Mouse (Mus musculus): ENCODE measurements around the gene Runx1. TPM values are rescaled to one million over a fixed set of nuclear protein-coding genes. Genes with fewer than 3 reads are reported as not detected.

Runx1 gene
- 63.7 and 69.4 TPM in 2 replicates for total RNA-seq (2017)

GRCm38 (mm10) chr16:92825908-92826650 lies at the start of gene Runx1:
Gene Runx1, minus strand, starts transcription at chr16:92826149.
- ATAC-seq (ENCODE audit: extremely low read depth, insufficient number of reproducible peaks, low FRiP score, poor library complexity, severe bottlenecking): peak; percentile 81

GRCm38 (mm10) chr16:92874015-92874414 lies 48.1 kb upstream of the Runx1 start:
- peak; percentile 92 for ATAC-seq (ENCODE audit: extremely low read depth, insufficient number of reproducible peaks, low FRiP score, poor library complexity, severe bottlenecking)

GRCm38 (mm10) chr16:92871728-92872127 lies 45.8 kb upstream of the Runx1 start:
- no peak for ATAC-seq (ENCODE audit: extremely low read depth, insufficient number of reproducible peaks, low FRiP score, poor library complexity, severe bottlenecking)

GRCm38 (mm10) chr16:92868550-92868949 lies 42.6 kb upstream of the Runx1 start:
- no peak for ATAC-seq (ENCODE audit: extremely low read depth, insufficient number of reproducible peaks, low FRiP score, poor library complexity, severe bottlenecking)

- peak; percentile 62 for ATAC-seq (ENCODE audit: extremely low read depth, insufficient number of reproducible peaks, low FRiP score, poor library complexity, severe bottlenecking)
Observed at GRCm38 (mm10) chr16:92867261-92867935, 41.4 kb upstream of the Runx1 start.

- no peak for ATAC-seq (ENCODE audit: extremely low read depth, insufficient number of reproducible peaks, low FRiP score, poor library complexity, severe bottlenecking)
Observed at GRCm38 (mm10) chr16:92865314-92865713, 39.4 kb upstream of the Runx1 start.

GRCm38 (mm10) chr16:92864191-92864590 lies 38.2 kb upstream of the Runx1 start:
- peak; percentile 53 for ATAC-seq (ENCODE audit: extremely low read depth, insufficient number of reproducible peaks, low FRiP score, poor library complexity, severe bottlenecking)

- ATAC-seq (ENCODE audit: extremely low read depth, insufficient number of reproducible peaks, low FRiP score, poor library complexity, severe bottlenecking): no peak
Observed at GRCm38 (mm10) chr16:92863179-92863578, 37.2 kb upstream of the Runx1 start.

- ATAC-seq (ENCODE audit: extremely low read depth, insufficient number of reproducible peaks, low FRiP score, poor library complexity, severe bottlenecking): no peak
Observed at GRCm38 (mm10) chr16:92862430-92862829, 36.5 kb upstream of the Runx1 start.

- peak; percentile 37; the same call in 1 of the 2 replicates for ATAC-seq (ENCODE audit: extremely low read depth, insufficient number of reproducible peaks, low FRiP score, poor library complexity, severe bottlenecking)
Observed at GRCm38 (mm10) chr16:92861571-92861970, 35.6 kb upstream of the Runx1 start.

GRCm38 (mm10) chr16:92860649-92861048 lies 34.7 kb upstream of the Runx1 start:
- no peak for ATAC-seq (ENCODE audit: extremely low read depth, insufficient number of reproducible peaks, low FRiP score, poor library complexity, severe bottlenecking)

GRCm38 (mm10) chr16:92856779-92857178 lies 30.8 kb upstream of the Runx1 start:
- ATAC-seq (ENCODE audit: extremely low read depth, insufficient number of reproducible peaks, low FRiP score, poor library complexity, severe bottlenecking): no peak

GRCm38 (mm10) chr16:92852276-92852675 lies 26.3 kb upstream of the Runx1 start:
- no peak for ATAC-seq (ENCODE audit: extremely low read depth, insufficient number of reproducible peaks, low FRiP score, poor library complexity, severe bottlenecking)

- no peak for ATAC-seq (ENCODE audit: extremely low read depth, insufficient number of reproducible peaks, low FRiP score, poor library complexity, severe bottlenecking)
Observed at GRCm38 (mm10) chr16:92850416-92850815, 24.5 kb upstream of the Runx1 start.

GRCm38 (mm10) chr16:92847762-92848300 lies 21.9 kb upstream of the Runx1 start:
- no peak for ATAC-seq (ENCODE audit: extremely low read depth, insufficient number of reproducible peaks, low FRiP score, poor library complexity, severe bottlenecking)

GRCm38 (mm10) chr16:92845244-92846225 lies 19.6 kb upstream of the Runx1 start:
- ATAC-seq (ENCODE audit: extremely low read depth, insufficient number of reproducible peaks, low FRiP score, poor library complexity, severe bottlenecking): no peak

- no peak for ATAC-seq (ENCODE audit: extremely low read depth, insufficient number of reproducible peaks, low FRiP score, poor library complexity, severe bottlenecking)
Observed at GRCm38 (mm10) chr16:92838709-92839108, 12.8 kb upstream of the Runx1 start.

GRCm38 (mm10) chr16:92831341-92831740 lies 5.4 kb upstream of the Runx1 start:
- ATAC-seq (ENCODE audit: extremely low read depth, insufficient number of reproducible peaks, low FRiP score, poor library complexity, severe bottlenecking): no peak

GRCm38 (mm10) chr16:92830479-92830878 lies 4.5 kb upstream of the Runx1 start:
- no peak for ATAC-seq (ENCODE audit: extremely low read depth, insufficient number of reproducible peaks, low FRiP score, poor library complexity, severe bottlenecking)
